Mouse (Mus musculus): ENCODE data around the gene Gm21312.
"Not testable (repeated sequence)": the region's sequence is repeated elsewhere in the genome, so short reads cannot be mapped to it uniquely, and the experiment has no call there.

The Gm21312 gene

DNA sequence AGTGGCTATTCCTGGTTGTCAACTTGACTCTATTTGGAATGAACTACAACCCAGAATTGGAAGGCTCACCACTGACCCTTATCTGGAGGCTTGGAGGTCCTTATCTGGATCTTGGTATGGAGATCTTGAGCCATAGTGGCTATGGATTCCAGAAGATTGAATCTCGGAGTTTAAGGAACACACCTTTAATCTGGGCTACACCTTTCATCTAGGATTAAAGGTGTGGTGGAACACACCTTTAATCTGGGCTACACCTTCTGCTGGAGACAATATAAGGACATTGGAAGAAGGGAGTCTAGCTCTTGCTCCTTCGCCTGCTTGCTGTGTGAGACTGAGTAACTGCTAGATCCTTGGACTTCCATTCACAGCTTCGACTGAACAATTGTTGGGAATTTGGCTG, at the start of gene Gm21312:
TSS of gene Gm21312 (plus strand) at position 301 of the 400 bp plus-strand sequence.
- not testable (repeated sequence) for DNase-seq (ENCODE audit: low read depth, low spot score)

DNA sequence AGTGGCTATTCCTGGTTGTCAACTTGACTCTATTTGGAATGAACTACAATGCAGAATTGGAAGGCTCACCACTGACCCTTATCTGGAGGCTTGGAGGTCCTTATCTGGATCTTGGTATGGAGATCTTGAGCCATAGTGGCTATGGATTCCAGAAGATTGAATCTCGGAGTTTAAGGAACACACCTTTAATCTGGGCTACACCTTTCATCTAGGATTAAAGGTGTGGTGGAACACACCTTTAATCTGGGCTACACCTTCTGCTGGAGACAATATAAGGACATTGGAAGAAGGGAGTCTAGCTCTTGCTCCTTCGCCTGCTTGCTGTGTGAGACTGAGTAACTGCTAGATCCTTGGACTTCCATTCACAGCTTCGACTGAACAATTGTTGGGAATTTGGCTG, 34.1 kb upstream of the Gm21312 start, which contains the start of gene Gm21293:
TSS of gene Gm21293 (plus strand) at position 301 of the 400 bp plus-strand sequence.
- not testable (repeated sequence) for DNase-seq (ENCODE audit: low read depth, low spot score)

DNA sequence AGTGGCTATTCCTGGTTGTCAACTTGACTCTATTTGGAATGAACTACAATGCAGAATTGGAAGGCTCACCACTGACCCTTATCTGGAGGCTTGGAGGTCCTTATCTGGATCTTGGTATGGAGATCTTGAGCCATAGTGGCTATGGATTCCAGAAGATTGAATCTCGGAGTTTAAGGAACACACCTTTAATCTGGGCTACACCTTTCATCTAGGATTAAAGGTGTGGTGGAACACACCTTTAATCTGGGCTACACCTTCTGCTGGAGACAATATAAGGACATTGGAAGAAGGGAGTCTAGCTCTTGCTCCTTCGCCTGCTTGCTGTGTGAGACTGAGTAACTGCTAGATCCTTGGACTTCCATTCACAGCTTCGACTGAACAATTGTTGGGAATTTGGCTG, 25.6 kb upstream of the Gm21312 start, which contains the start of gene Gm6763:
TSS of gene Gm6763 (plus strand) at position 301 of the 400 bp plus-strand sequence.
- DNase-seq (ENCODE audit: low read depth, low spot score), result not testable (repeated sequence)

DNA sequence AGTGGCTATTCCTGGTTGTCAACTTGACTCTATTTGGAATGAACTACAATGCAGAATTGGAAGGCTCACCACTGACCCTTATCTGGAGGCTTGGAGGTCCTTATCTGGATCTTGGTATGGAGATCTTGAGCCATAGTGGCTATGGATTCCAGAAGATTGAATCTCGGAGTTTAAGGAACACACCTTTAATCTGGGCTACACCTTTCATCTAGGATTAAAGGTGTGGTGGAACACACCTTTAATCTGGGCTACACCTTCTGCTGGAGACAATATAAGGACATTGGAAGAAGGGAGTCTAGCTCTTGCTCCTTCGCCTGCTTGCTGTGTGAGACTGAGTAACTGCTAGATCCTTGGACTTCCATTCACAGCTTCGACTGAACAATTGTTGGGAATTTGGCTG, 17.1 kb upstream of the Gm21312 start, which contains the start of gene Gm8764:
TSS of gene Gm8764 (plus strand) at position 301 of the 400 bp plus-strand sequence.
- DNase-seq (ENCODE audit: low read depth, low spot score), result not testable (repeated sequence)

DNA sequence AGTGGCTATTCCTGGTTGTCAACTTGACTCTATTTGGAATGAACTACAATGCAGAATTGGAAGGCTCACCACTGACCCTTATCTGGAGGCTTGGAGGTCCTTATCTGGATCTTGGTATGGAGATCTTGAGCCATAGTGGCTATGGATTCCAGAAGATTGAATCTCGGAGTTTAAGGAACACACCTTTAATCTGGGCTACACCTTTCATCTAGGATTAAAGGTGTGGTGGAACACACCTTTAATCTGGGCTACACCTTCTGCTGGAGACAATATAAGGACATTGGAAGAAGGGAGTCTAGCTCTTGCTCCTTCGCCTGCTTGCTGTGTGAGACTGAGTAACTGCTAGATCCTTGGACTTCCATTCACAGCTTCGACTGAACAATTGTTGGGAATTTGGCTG, 8.6 kb upstream of the Gm21312 start, which contains the start of gene Gm21304:
TSS of gene Gm21304 (plus strand) at position 301 of the 400 bp plus-strand sequence.
- DNase-seq (ENCODE audit: low read depth, low spot score), result not testable (repeated sequence)

DNA sequence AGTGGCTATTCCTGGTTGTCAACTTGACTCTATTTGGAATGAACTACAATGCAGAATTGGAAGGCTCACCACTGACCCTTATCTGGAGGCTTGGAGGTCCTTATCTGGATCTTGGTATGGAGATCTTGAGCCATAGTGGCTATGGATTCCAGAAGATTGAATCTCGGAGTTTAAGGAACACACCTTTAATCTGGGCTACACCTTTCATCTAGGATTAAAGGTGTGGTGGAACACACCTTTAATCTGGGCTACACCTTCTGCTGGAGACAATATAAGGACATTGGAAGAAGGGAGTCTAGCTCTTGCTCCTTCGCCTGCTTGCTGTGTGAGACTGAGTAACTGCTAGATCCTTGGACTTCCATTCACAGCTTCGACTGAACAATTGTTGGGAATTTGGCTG, 8.4 kb downstream of the Gm21312 start, which contains the start of gene Gm20765:
TSS of gene Gm20765 (plus strand) at position 301 of the 400 bp plus-strand sequence.
- DNase-seq (ENCODE audit: low read depth, low spot score), result not testable (repeated sequence)

DNA sequence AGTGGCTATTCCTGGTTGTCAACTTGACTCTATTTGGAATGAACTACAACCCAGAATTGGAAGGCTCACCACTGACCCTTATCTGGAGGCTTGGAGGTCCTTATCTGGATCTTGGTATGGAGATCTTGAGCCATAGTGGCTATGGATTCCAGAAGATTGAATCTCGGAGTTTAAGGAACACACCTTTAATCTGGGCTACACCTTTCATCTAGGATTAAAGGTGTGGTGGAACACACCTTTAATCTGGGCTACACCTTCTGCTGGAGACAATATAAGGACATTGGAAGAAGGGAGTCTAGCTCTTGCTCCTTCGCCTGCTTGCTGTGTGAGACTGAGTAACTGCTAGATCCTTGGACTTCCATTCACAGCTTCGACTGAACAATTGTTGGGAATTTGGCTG, 16.9 kb downstream of the Gm21312 start, which contains the start of gene Gm4340:
TSS of gene Gm4340 (plus strand) at position 301 of the 400 bp plus-strand sequence.
- not testable (repeated sequence) for DNase-seq (ENCODE audit: low read depth, low spot score)

DNA sequence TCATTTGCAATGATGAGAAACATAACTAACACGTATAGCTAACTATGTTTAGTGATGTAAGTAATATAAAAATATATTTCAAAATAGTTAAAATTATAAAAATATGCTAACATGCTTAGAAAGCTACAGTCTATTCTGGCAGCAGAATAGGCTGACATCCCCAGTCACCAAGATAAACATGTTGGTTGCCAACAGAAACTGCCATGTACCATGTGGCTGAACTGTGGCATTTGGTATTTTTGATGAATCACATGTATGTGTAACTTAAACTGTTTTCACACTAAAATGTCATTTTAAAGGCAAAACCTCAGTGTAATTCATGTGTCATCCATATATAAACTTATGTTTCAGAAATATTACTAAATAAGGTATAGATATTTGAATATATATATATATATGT, 32.8 kb downstream of the Gm21312 start:
- DNase-seq (ENCODE audit: low read depth, low spot score), result no peak

DNA sequence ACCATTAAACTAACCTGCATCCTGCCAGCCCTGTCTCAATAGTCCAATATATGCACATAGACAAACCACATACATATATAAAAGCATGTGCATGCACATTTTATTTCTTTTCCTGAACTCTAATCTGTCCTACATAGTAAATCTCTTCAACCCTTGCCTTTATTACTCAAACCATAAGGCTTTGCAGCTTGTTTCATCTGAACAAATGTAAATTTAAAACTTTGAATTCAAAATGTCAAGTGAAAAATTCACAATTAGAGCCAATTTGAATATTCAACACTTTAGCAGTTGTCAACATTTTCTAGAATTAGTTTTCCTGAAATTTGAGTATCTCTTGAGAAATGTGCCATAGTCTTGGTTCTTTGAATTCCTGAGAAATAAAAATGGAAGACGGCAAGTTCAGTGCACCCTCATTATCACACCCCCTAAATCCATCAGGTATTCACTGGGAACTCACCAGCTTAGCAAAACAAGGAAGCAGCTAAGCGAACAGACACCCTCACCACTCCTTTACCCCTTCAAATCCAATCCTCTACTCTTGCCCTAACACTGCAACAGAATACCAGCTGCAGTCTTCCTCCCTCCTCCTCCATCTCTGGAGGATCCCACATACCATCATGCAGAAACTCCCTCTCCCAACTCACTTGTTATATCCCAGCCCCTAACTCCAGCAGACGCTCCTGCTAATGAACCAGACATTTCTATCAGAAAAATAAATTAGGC, 33.6 kb downstream of the Gm21312 start:
- no peak for DNase-seq (ENCODE audit: low read depth, low spot score)

DNA sequence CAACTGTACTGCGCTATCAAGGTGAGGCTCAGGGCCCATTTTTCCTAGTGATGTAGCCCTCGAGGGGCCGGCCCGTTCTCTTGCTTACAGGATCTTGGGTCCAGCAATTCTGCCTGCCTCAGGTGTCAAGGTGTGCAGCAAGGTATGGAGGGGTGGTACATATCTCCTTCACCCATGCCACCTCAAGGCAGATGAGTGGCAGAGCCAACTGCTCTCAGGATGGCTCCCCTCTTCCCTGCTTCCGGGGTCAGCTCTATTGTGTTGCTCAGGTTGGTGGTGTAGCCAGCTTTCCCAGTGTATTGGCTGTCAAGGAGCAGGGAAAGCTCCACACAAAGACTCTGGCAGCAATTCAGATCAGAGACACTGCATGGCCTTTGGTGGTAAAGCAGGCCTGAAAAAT, 37.7 kb downstream of the Gm21312 start:
- no peak for DNase-seq (ENCODE audit: low read depth, low spot score)

DNA sequence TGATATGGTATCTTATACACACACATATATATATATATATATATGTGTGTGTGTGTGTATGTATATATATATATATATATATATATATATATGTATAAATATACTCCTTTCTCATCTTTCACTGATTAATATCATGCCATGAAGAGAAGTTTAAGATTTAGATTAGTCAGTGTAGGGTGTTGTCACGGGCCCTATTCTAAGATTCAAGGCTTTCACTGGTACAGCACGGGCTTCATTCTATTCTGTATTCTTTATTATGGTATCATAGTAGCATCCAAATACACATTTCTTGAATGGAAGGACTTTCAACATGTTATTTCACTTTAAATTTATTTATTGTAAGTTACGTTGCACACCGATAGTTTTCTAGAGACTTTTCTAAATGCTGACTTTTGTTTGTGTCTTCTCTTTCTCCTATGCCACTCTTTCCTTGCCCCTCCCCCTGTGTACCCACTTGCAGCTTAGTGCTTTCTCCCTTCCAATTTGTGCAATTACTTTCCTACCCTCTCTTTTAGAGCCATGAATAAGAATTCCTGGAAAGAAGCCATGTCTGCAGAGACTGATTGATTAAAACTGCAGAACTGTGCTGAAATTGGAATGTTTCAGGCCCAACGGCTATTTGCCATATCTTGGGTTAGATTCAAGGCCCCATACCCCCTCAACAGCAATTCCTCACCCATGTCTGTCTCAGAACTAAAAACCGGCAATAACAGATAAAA, 43.6 kb downstream of the Gm21312 start:
- DNase-seq (ENCODE audit: low read depth, low spot score), result no peak
